Mouse (Mus musculus) MEL (cell line): ENCODE data around the gene Chpf.

ENCODE experiments used
- CTCF ChIP-seq, 3 experiments: IDR thresholded peaks in 2 of 3; conservative IDR thresholded peaks in 1 of 3; 2 replicates each; pipeline ENCODE4 v1.5.1; 2011 to 2012; ENCODE audit warnings: low read length in 3 of 3, low read depth in 2 of 3, mild to moderate bottlenecking in 2 of 3, improper control_type of control experiment in 1 of 3, inconsistent platforms in 1 of 3, mixed read lengths in 1 of 3, moderate library complexity in 1 of 3; ENCODE audit not compliant: control insufficient read depth in 1 of 3, insufficient read depth in 1 of 3, poor library complexity in 1 of 3, severe bottlenecking in 1 of 3
- EP300 ChIP-seq, 2 experiments: IDR thresholded peaks; 2 replicates each; pipeline ENCODE4 v1.6.1; 2011; ENCODE audit warnings: improper control_type of control experiment in 2 of 2, low read length in 2 of 2, low read depth in 1 of 2, mild to moderate bottlenecking in 1 of 2
- ETS1 ChIP-seq: IDR thresholded peaks from 2 replicates; pipeline ENCODE4 v1.6.1; 2012; ENCODE audit warnings: low read depth, mild to moderate bottlenecking, inconsistent platforms, low read length, improper control_type of control experiment, moderate library complexity
- JUND ChIP-seq: IDR thresholded peaks from 2 replicates; pipeline ENCODE4 v1.6.1; 2011; ENCODE audit warnings: low read depth, mild to moderate bottlenecking, improper control_type of control experiment, low read length
- MAZ ChIP-seq: IDR thresholded peaks from 2 replicates; pipeline ENCODE4 v1.6.1; 2012; ENCODE audit warnings: low read depth, mild to moderate bottlenecking, inconsistent platforms, low read length, improper control_type of control experiment
- POLR2A ChIP-seq, 2 experiments: IDR thresholded peaks; 2 replicates each; pipeline ENCODE4 v1.6.1; 2011 to 2012; ENCODE audit warnings: low read length in 2 of 2, mild to moderate bottlenecking in 2 of 2, control low read depth in 1 of 2, improper control_type of control experiment in 1 of 2, low read depth in 1 of 2, moderate library complexity in 1 of 2; ENCODE audit not compliant: control insufficient read depth in 1 of 2, insufficient read depth in 1 of 2, poor library complexity in 1 of 2
- TAL1 ChIP-seq: IDR thresholded peaks from 2 replicates; pipeline ENCODE4 v1.6.1; 2012; ENCODE audit warnings: mild to moderate bottlenecking, inconsistent platforms, low read length, moderate library complexity, mixed read lengths
- TBP ChIP-seq: IDR thresholded peaks from 2 replicates; pipeline ENCODE4 v1.8.0; 2011; ENCODE audit warnings: low read depth, low read length, improper control_type of control experiment
- USF1 ChIP-seq: IDR thresholded peaks from 2 replicates; pipeline ENCODE4 v1.6.1; 2014; ENCODE audit warnings: low read depth, mild to moderate bottlenecking, inconsistent platforms, low read length, improper control_type of control experiment, moderate library complexity
- ZC3H11A ChIP-seq: IDR thresholded peaks from 2 replicates; pipeline ENCODE4 v1.6.1; 2012; ENCODE audit warnings: low read depth, mild to moderate bottlenecking, inconsistent platforms, low read length, improper control_type of control experiment

GRCm38 (mm10) chr1:75512550-75512949, 33.4 kb upstream of the Chpf start:
- TF ChIP-seq CTCF (IDR thresholded peaks at IDR 0.05 in 2 of 3, conservative IDR thresholded peaks at IDR 0.05 in 1 of 3; ENCODE audit: control insufficient read depth in 1 of 3, insufficient read depth in 1 of 3, low read depth in 2 of 3, low read length in 3 of 3, poor library complexity in 1 of 3, severe bottlenecking in 1 of 3), result no peak
- no peak for TF ChIP-seq EP300 (IDR thresholded peaks at IDR 0.05; ENCODE audit: low read depth in 1 of 2, low read length in 2 of 2)
- TF ChIP-seq USF1, result no peak
- no peak for TF ChIP-seq TBP
- TF ChIP-seq ZC3H11A, result no peak
- no peak for TF ChIP-seq TAL1
- no peak for TF ChIP-seq POLR2A (IDR thresholded peaks at IDR 0.05; ENCODE audit: control insufficient read depth in 1 of 2, insufficient read depth in 1 of 2, low read depth in 1 of 2, low read length in 2 of 2, poor library complexity in 1 of 2)
- TF ChIP-seq ETS1, result no peak
- TF ChIP-seq MAZ, result no peak
- no peak for TF ChIP-seq JUND
